11 mouse cellular contexts compared by ENCODE assay signal in the genomic region with DNA sequence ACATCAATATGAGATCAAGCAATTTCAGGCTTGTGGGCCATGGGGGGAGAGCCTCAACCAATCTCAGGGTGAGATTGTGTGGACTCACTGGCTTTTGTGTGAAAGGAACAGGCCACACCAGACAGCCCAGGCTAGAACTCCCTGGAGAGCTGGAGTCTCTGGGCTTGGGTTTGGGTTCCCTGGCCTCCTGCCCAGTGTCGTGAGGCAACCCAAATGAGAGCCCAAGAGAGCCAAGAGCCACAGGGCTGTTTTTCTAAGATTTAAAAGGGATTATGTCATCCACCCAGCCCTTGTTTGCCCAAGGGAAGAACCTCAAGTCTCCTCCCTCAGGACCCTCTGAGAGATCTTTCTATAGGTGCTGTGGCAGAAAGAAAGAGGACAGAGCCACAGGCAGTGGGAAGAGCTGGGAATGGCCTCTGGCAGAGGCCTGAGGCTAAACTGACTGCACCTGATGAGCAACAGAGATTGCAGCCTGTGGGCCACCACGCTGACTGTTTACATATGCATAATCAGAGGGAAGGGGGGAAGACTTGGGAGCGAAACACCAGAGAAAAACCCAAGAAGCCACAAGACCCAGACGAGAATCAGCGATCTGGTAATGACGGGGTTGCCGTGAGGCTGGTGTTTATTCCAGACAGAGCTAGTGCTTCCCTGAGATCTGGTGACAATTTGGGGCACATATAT.
DNase-seq lines count a peak whose midpoint lies in the region.
"Had no signal": no experiment of that assay in that cellular context is flagged by ENCODE, and none has a peak within 500 bp of the region (broad histone marks: within the 10 kb centered on the region; RNA-seq: fewer than 3 reads in every experiment).

No protein-coding gene starts in this region.

- intact Hi-C loops in heart, postnatal 14 days (cut with DNase I): no loop called here

- peak; percentile 7 to 16 for DNase-seq in kidney, postnatal 4 days
- no peak for DNase-seq in kidney, adult 11 months
- peak; percentile 55 for DNase-seq in adrenal gland, postnatal 25 days
- DNase-seq in heart, postnatal 14 days: peak; percentile 45 to 48
- DNase-seq in lung, postnatal 4 days: peak; percentile 15 to 59
- DNase-seq in embryo, embryonic 9.5 days (ENCODE audit: extremely low spot score): no peak
- DNase-seq in testis, postnatal 10 days (ENCODE audit: low spot score): no peak
- no peak for DNase-seq in spleen, postnatal 4 days (ENCODE audit: low spot score in 2 of 2)
- DNase-seq: cerebellum, adult 11-12 months; liver, postnatal 0 days; right cerebral cortex, adult 18-20 months had no signal

Comparison
In these comparisons a context has a peak if more than half of its experiments do, and no peak if none do; other contexts are left out.
1. DNase-seq: peak in kidney, postnatal 4 days (2 of 2), adrenal gland, postnatal 25 days (single experiment), heart, postnatal 14 days (2 of 2) and lung, postnatal 4 days (2 of 2); none in kidney, adult 11 months (single experiment), embryo, embryonic 9.5 days (single experiment), testis, postnatal 10 days (single experiment) and spleen, postnatal 4 days (0 of 2).